Mouse (Mus musculus) testis, adult 2 months (tissue): ENCODE data around the gene Tubgcp2.

Experiments used
- CTCF ChIP-seq: fragments of 200-500 bp; IDR thresholded peaks from 2 replicates; pipeline ENCODE4 v1.5.1; 2012; ENCODE audit warnings: low read depth, mild to moderate bottlenecking, inconsistent platforms, low read length, moderate library complexity; ENCODE audit not compliant: control insufficient read depth, insufficient read depth, insufficient replicate concordance
- POLR2A ChIP-seq: fragments of 200-500 bp; IDR thresholded peaks from 2 replicates; pipeline ENCODE4 v1.6.1; 2012; ENCODE audit warnings: low read depth, mild to moderate bottlenecking, inconsistent platforms, low read length, moderate library complexity; ENCODE audit not compliant: control insufficient read depth

GRCm38 (mm10) chr7:139998691-139999350, 37.6 kb downstream of the Tubgcp2 start:
- TF ChIP-seq POLR2A = no peak
- no peak for TF ChIP-seq CTCF
